Mouse (Mus musculus) gastrocnemius, adult 18-20 months (tissue): ENCODE results near the gene Sgta. TPM values are rescaled to one million over a fixed set of nuclear protein-coding genes. Genes with fewer than 3 reads are reported as not detected.

Experiments used
- microRNA-seq: library from miRNA; unstranded; fragments of <30 nt; microRNA quantifications from one replicate; pipeline ENCODE4 v1.2.0, GENCODE M21; 2021
- total RNA-seq, 2 experiments: library from RNA; stranded (reverse); gene quantifications; 2 replicates each; pipeline ENCODE4 v1.2.3; 2021

Sgta gene
- total RNA-seq, 2 experiments from 2014 or later = 101 to 103 TPM

Small RNA genes lying within 50 kb of the gene (microRNA-seq; reads per million reads assigned to microRNA genes)
- gene Mir5615-1 (not detected), gene Mir5615-2 (not detected)

Other genes with a start within 250 kb of the Sgta start
- 100 to 1,000 TPM; 448 to 461 TPM for gene Jsrp1, start 246.7 kb downstream of the Sgta start, total RNA-seq
- 100 to 1,000 TPM; 698 to 770 TPM for gene Oaz1, start 233.5 kb downstream of the Sgta start, total RNA-seq
- gene Lingo3, start 216.1 kb downstream of the Sgta start, total RNA-seq = 10 to 100 TPM in 1 of 2 experiments, 1 to 10 TPM in 1; 8.3 to 12.6 TPM
- gene Lsm7, start 205.0 kb downstream of the Sgta start, total RNA-seq = 10 to 100 TPM; 12.6 to 14.7 TPM
- gene Sppl2b, start 204.9 kb downstream of the Sgta start, total RNA-seq = 10 to 100 TPM; 12.4 to 12.6 TPM
- gene Tmprss9, start 188.3 kb downstream of the Sgta start, total RNA-seq = not detected
- gene Timm13, start 159.2 kb downstream of the Sgta start, total RNA-seq = 100 to 1,000 TPM; 109 to 127 TPM
- gene Lmnb2, start 141.9 kb downstream of the Sgta start, total RNA-seq = 1 to 10 TPM; 2.7 to 3.2 TPM
- 10 to 100 TPM; 17.3 to 25.0 TPM for gene Gadd45b, start 130.1 kb downstream of the Sgta start, total RNA-seq
- gene Gng7, start 45.2 kb downstream of the Sgta start, total RNA-seq = 1 to 10 TPM; 2.3 to 2.5 TPM
- under 1 TPM in 1 of 2 experiments, not detected in 1; 0.07 TPM for gene Diras1, start 34.5 kb downstream of the Sgta start, total RNA-seq
- 10 to 100 TPM; 13.7 TPM for gene Slc39a3, start 22.8 kb downstream of the Sgta start, total RNA-seq
- gene Thop1, start 9.9 kb upstream of the Sgta start, total RNA-seq = 10 to 100 TPM; 21.1 to 26.0 TPM
- gene Creb3l3, start 38.7 kb upstream of the Sgta start, total RNA-seq = under 1 TPM in 1 of 2 experiments, not detected in 1; 0.09 TPM
- gene Map2k2, start 45.7 kb upstream of the Sgta start, total RNA-seq = 100 to 1,000 TPM; 173 to 189 TPM
- 10 to 100 TPM; 22.1 to 24.5 TPM for gene Zbtb7a, start 75.0 kb upstream of the Sgta start, total RNA-seq
- gene Pias4, start 107.7 kb upstream of the Sgta start, total RNA-seq = 10 to 100 TPM; 15.3 to 17.1 TPM
- gene Eef2, start 116.5 kb upstream of the Sgta start, total RNA-seq = 1,000 to 10,000 TPM; 1,320 to 1,335 TPM
- 10 to 100 TPM; 25.5 to 28.4 TPM for gene Dapk3, start 122.8 kb upstream of the Sgta start, total RNA-seq
- not detected for gene 4930442H23Rik, start 123.7 kb upstream of the Sgta start, total RNA-seq
- 100 to 1,000 TPM in 1 of 2 experiments, 10 to 100 TPM in 1; 59.9 to 118 TPM for gene Nmrk2, start 141.9 kb upstream of the Sgta start, total RNA-seq
- gene Atcay, start 170.7 kb upstream of the Sgta start, total RNA-seq = not detected
- 1 to 10 TPM; 1.9 to 2.7 TPM for gene Zfr2, start 173.0 kb upstream of the Sgta start, total RNA-seq
- gene Matk, start 192.8 kb upstream of the Sgta start, total RNA-seq = not detected
- gene Mrpl54, start 206.8 kb upstream of the Sgta start, total RNA-seq = 100 to 1,000 TPM; 106 to 116 TPM
- 100 to 1,000 TPM; 102 to 105 TPM for gene Apba3, start 206.8 kb upstream of the Sgta start, total RNA-seq
- not detected for gene Tjp3, start 231.4 kb upstream of the Sgta start, total RNA-seq
- 10 to 100 TPM; 19.7 to 20.4 TPM for gene Pip5k1c, start 232.8 kb upstream of the Sgta start, total RNA-seq